Mouse (Mus musculus) ovary, postnatal 14 days (tissue): Measurements from ENCODE around the gene Prps2.
"Not testable (repeated sequence)": the region's sequence is repeated elsewhere in the genome, so short reads cannot be mapped to it uniquely, and the experiment has no call there.

ENCODE experiments used
- DNase-seq: peaks from one replicate; pipeline ENCODE4 v3.0.0; 2022; ENCODE audit warnings: low spot score

Prps2 gene

DNA sequence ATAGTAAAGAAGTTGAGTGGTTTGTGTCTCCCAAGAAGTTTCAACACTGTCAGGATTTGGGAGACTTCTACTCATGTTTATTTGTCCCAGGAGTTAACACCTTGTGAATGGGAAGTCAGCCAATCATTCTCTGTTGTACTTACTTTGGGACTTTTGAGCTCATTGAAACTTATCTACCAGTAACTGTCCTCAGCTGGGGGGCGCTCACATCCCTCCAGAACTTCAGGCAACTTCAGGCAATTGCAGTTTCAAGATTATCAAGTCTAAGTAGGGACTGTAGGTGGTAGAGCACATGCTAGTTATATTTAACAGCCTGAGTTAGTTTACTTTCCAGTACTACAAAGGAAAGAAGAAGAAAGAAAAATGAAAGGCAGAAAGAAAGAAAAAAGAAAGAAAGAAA is 58.8 kb downstream of the Prps2 start:
- DNase-seq, result no peak

DNA sequence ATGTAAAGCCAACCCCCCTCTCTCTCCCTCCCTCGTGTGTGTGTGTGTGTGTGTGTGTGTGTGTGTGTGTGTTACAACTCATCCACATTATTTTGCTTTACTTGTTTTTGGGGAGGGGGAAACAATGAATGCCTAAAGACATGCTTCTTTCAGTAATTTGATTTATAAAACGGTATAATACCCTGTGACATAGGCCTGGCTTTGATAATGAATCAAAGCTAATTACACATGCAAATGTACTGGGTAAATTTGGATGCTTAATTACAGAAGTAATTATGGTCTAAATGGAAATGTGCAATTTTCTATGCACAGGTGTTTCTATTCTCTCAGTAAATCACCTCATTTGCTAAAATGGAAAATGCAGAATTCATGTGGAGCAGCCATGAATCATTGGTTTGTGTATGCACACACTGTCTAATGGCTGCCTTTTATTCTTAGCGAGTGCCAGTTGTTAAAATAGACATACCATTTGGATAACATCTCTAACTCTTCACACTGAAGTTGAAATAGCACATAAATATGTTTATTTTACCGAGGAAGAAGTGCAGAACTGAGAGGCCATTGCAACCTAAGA is 61.2 kb downstream of the Prps2 start:
- no peak for DNase-seq

DNA sequence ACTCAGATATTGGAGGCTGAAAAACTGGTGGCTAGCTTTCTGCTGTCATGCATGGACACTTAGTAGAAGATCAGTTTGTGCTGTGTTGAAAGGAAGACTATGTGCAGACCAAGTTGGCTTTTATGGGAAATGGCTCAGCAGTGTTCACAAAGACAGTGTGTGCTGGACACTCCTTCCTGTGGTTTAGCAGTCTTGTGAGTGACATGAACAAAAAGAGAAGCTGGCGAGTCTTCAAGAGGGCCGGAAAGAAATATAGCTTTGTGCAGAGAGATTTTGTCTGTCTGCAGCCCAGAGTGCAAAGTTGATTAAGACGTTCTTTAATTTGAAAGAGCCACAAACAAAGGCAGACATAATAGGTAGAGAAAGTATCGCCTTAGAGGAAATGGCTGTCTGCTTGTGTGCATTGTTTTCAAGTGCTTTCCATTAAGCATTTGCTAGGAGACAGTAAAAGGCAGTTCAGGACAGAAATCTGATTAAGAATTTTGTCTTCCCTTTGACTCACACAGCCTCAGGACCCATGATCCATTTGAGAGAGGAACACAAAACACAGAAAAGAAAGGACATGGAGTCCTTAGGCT is 63.6 kb downstream of the Prps2 start:
- no peak for DNase-seq

DNA sequence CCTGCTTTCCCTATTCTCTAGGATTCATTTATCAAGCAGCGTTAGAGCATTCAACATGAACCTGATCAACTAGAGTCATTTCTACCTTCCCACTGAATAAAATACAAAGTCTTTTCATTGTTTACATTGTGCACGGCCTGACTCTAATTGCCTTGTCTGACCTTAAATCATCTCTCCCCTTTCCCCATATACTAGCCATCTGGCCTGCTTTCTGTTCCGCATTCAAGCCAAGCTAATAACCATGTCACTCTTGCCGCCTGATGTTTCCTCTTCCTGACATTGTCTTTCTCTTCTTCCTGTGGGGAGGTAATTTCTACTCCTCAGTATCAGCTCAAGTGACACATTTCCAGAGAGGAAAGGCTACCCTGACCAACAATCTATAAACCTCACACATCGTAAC is 66.8 kb downstream of the Prps2 start:
- DNase-seq, result no peak

DNA sequence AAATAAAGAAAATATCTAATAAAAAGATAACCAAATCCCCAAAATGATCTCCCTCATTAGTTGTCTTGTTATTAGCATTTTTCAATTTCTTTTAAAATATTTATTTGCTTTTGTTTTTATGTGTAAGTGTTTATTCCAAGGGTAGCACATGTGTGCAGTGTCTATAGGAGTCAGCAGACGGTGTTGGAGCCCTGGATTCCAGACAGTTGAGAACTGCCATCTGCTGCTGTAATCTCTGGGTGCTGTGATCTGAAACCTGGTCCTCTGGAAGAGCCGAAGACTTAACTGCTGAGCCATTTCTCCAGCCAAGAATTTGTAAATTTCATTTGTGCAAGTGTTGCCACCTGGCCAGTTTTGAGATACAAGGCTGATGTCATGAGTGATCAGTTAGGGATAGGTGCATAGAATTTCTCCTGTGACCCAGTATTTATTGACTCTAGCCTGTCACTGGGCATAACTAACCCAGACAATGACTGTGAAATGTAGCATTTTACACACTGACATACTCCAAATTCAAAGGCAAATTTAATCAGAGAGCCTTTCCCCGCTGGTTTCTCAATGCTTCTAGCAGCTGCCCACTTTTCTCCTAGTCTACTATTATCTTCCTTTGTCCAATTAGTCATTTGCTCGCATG is 67.3 kb downstream of the Prps2 start:
- DNase-seq, result no peak

DNA sequence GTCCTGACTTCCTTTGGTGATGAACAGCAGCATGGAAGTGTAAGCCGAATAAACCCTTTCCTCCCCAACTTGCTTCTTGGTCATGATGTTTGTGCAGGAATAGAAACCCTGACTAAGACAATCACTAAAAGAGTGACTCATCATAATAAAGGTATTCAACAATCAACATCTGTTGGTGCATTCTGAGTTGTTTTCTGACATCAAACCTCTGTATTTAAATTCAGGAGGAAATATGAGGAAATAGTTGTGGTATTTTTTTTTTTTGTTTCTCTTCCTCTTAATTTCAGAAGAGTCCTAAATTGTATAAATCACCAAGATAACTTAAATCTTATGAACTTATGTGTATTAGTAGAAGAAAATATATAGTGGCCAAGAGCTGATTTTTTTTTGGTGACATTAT is 80.5 kb downstream of the Prps2 start:
- not testable (repeated sequence) for DNase-seq
